Mouse (Mus musculus) NIH3T3 (cell line): ENCODE data around the gene BC048403.
A peak's percentile ranks its signal among the peaks of the same experiment; 100 is the strongest.

Source experiments
- DNase-seq: peaks from one replicate; pipeline ENCODE4 v3.0.0-alpha.2; 2012; ENCODE audit warnings: low read depth

The BC048403 gene

GRCm38 (mm10) chr10:121739548-121740505 is at the start of gene BC048403:
Gene BC048403 (plus strand): TSS chr10:121739937.
- peak; percentile 94 for DNase-seq

- DNase-seq, result no peak
Measured at GRCm38 (mm10) chr10:121692944-121693579, 46.7 kb upstream of the BC048403 start.

- DNase-seq, result no peak
Measured at GRCm38 (mm10) chr10:121694567-121694966, 45.2 kb upstream of the BC048403 start.

- DNase-seq, result peak; percentile 86
Measured at GRCm38 (mm10) chr10:121701296-121702248, 38.2 kb upstream of the BC048403 start.

DNA sequence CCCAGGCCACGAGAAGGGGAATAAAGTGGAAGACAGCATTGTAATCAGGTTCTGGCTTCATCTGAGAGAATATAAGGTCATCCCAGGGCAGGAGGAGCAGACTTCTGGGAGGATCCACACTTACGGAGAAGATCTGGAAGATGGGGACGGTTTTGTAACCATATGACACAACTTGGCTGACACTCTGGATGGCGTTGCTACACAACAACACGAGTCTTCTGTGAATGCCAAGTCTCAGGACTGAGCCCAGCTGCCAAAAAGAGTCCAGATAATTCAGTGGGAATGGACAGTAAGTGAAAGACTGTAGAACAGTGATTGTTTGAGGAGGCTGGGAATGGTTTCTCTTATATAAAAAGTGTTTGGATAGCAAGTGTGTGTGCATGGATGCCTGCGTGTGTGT is 36.1 kb upstream of the BC048403 start:
- DNase-seq, result peak; percentile 60

GRCm38 (mm10) chr10:121704871-121705270 is 34.9 kb upstream of the BC048403 start:
- no peak for DNase-seq

- peak; percentile 52 for DNase-seq
Measured at GRCm38 (mm10) chr10:121705399-121706163, 34.2 kb upstream of the BC048403 start.

- no peak for DNase-seq
Measured at GRCm38 (mm10) chr10:121716862-121717261, 22.9 kb upstream of the BC048403 start.

GRCm38 (mm10) chr10:121718896-121719585 is 20.7 kb upstream of the BC048403 start:
- DNase-seq, result no peak

DNA sequence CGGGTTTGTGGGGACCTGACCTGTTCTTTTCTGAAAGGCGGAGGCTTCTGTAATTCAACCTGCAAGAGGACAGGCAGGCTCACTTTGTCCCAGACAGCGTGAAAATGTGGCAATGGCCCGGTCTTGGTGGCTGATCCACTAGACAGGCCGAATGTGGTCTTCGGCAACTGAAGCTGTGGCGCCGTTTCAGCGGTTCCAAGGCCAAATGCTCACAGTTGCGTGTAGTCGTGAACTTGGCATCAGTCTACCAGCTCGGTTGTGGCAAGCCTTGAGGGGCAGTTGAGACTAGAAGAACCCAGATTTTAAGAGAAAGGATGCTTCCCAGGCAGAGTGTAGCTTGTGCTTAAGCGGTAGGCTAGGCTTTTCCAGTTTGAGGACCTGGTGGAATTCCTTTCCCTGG is 19.0 kb upstream of the BC048403 start:
- no peak for DNase-seq

DNA sequence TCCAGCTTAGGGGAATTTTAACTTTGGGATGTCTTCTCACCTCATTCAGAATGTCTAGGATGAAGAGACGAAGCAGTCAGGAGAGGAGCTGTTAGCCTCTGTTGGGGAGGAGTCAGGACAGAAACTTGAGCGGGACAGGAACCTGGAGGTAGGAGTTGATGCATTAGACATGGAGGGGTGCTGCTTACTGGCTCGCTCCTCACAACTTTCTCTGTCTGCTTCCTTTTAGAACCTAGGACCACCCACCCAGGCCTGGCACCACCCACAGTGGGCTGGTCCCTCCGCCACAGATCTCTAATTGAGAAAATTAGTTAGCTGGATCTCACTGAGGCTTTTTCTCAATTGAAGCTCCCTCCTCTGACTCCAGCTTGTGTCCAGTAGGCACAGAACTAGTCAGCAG is 13.2 kb upstream of the BC048403 start:
- DNase-seq, result peak; percentile 16

DNA sequence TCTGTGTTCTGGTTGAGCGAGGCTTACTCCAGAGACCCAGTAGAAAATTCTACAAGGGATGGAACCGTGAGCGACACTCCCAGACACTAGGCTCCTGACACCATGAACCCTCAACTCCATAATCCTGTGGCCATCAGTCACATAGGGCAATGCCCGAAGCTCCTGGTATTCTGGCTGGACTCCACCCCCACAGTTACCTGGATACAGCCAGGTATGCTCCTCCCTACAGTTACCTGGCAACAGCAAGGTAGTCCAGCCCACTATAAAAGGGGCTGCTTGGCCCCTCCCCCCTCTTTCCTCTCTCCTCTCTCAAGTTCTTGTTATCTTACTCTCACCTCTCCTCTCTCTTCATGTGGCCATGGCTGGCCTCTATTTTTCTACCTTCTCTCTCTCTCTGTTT is 12.6 kb upstream of the BC048403 start:
- DNase-seq, result no peak

- no peak for DNase-seq
Measured at GRCm38 (mm10) chr10:121728226-121728625, 11.5 kb upstream of the BC048403 start.

DNA sequence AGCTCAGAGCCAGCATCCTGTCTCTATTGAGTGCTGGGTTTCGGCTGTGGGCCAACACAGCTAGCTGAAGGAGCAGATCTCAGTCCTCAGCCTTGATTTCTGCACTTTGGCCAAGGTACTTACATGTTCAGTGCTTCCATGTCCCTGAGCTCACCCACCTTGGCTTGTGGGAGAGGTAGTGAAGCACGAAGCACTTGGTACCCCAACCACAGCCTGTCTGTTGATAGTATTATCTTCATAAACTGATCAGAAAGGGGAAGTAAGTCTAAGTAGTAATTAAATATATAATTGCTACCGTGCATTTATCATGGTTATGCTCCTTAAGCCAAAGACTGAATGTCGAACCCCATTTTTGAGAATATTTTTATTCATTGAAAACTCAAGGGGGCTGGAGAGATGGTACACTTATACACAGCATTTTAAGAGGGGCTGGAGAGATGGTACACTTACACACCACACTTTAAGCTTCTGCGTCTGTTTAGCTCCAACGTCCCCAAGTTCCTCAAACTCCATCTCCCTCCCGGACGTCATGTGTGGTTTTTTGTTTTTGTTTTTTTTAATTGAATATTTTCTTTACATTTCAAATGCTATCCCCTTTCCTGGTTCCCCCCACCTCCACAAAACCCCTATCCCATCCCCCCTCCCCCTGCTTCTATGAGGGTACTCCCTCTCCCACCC is 8.6 kb upstream of the BC048403 start:
- no peak for DNase-seq

- no peak for DNase-seq
Measured at GRCm38 (mm10) chr10:121732542-121732941, 7.2 kb upstream of the BC048403 start.

- no peak for DNase-seq
Measured at GRCm38 (mm10) chr10:121737256-121737655, 2.5 kb upstream of the BC048403 start.

- DNase-seq, result no peak
Measured at GRCm38 (mm10) chr10:121742336-121742735, 2.6 kb downstream of the BC048403 start.

DNA sequence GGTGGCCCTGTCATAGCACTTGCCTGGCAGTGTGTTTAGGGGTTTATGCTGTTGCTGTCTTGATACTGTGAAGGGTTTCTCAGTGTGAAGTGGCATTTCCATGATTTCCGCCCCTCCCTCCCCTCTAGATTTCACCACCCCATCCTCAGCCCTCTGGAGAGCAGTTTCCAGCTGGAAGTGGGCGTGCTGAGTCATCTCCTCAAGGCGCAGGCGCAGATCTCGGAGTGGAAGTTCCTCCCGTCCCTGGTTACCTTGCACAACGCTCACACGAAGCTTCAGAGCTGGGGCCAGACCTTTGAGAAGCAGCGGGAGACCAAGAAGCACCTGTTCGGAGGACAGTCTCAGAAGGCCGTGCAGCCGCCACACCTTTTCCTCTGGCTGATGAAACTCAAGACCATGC is 10.4 kb downstream of the BC048403 start:
- no peak for DNase-seq

GRCm38 (mm10) chr10:121754237-121754636 is 14.5 kb downstream of the BC048403 start:
- no peak for DNase-seq

GRCm38 (mm10) chr10:121755822-121756221 is 16.1 kb downstream of the BC048403 start:
- no peak for DNase-seq
